Comparison of ENCODE assay signal across 1 mouse cellular context in genomic region chr1:79848663-79849062, GRCm38 (mm10).
TF ChIP-seq lines count a peak whose summit lies in the region.

No protein-coding gene starts in this region.

TF ChIP-seq in CH12.LX, 34 proteins besides CTCF, POLR2A, EP300 and RAD21 (continued from another document):
- TF ChIP-seq CHD2 (IDR thresholded peaks at IDR 0.05; ENCODE audit: low read length) (no peak), SMC3 (IDR thresholded peaks at IDR 0.05; ENCODE audit: low read depth, low read length) (no peak), MAFK (IDR thresholded peaks at IDR 0.05; ENCODE audit: insufficient replicate concordance, low read length) (peak; percentile 59; the same call in 1 of the 2 replicates), IRF4 (IDR thresholded peaks at IDR 0.05; ENCODE audit: low read depth, low read length) (peak; percentile 89), BHLHE40 (IDR thresholded peaks at IDR 0.05; ENCODE audit: low read depth, low read length) (peak; percentile 97), MYC (IDR thresholded peaks at IDR 0.05; ENCODE audit: low read depth, low read length) (peak; percentile 64), MXI1 (IDR thresholded peaks at IDR 0.05; ENCODE audit: low read depth, low read length) (peak; percentile 45; the same call in 1 of the 2 replicates), TCF12 (IDR thresholded peaks at IDR 0.05; ENCODE audit: low read depth, low read length) (peak; percentile 32; the same call in 1 of the 2 replicates), ELF1 (IDR thresholded peaks at IDR 0.05; ENCODE audit: low read depth, low read length) (peak; percentile 55), USF2 (conservative IDR thresholded peaks at IDR 0.05; ENCODE audit: low read depth, low read length) (no peak), NRF1 (IDR thresholded peaks at IDR 0.05; ENCODE audit: low read depth, low read length) (0 out of 2 replicates have a peak, but pooled peaks have one; percentile 19), E2F4 (IDR thresholded peaks at IDR 0.05; ENCODE audit: insufficient replicate concordance, low read depth, low read length) (no peak), TBP (conservative IDR thresholded peaks at IDR 0.05; ENCODE audit: low read depth, low read length) (no peak)
